Mouse (Mus musculus): Measurements from ENCODE around the gene Perp. TPM values are rescaled to one million over a fixed set of nuclear protein-coding genes. Genes with fewer than 3 reads are reported as not detected.
A peak's percentile ranks its signal among the peaks of the same experiment; 100 is the strongest.

Gene Perp
- polyA plus RNA-seq, 3 experiments from 2014 or later: 0.68 to 6.9 (median 0.69) TPM

DNA sequence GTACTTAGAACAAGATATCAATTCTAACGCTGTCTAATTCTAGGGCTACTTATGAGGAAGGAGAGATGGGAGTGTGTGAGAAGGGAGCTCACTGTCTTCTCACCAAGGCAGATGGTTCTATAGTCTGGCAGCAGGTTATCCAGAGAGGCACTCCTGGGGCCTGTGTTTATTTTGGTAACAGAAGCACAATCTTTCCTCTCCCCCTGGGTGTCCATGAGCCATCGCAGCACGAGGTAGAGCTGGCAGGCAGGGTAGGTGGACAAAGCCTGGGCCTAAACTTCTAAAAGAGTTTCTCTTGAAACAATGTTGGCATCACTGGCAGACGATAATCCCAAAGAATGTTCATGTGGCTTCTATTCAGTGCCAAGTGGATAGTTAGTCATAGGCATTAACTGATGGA, 18.5 kb downstream of the Perp start:
- ATAC-seq: no peak

DNA sequence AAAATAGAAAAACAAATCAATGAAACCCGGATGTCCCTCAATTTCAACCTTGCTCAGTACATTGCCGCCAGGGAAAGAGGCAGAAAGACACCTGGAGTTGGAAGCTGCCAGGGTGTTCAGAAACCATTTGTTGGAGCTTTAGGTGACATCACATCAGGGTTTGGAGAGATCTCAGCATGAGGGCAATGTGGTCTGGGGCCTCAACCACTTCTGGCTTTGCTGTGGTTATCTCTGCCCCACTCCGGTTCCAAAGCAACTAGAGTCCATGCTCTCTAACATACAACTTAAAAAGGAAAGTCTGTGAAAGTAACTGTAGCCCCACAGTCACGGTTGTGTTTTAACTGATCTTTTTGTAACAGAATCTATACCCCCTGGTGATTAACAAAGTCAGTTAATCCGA, 19.9 kb downstream of the Perp start:
- no peak for ATAC-seq

GRCm38 (mm10) chr10:18870990-18871389, 26.2 kb downstream of the Perp start:
- no peak for ATAC-seq

DNA sequence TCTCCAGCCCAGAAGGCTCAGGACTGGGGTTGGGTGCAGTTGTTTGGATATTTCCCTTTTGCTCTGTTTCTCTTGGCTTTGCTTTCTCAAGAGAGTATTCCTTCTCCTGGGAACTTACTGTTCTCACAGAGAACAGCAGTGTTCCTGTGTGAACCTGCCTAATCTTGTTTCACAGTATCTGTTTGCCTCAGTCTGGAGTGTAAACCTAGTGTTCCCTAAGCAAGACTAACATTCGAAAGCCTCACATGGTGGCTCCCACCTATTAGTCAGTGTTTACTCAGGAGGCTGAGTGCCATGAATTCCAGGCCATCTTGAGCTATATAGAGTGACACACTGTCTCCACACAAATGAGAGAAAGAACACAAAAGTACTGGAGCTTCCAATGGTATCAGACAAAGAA, 31.4 kb downstream of the Perp start:
- no peak for ATAC-seq

- no peak for ATAC-seq
These were observed 33.3 kb downstream of the Perp start for GRCm38 (mm10) chr10:18878111-18878510.

DNA sequence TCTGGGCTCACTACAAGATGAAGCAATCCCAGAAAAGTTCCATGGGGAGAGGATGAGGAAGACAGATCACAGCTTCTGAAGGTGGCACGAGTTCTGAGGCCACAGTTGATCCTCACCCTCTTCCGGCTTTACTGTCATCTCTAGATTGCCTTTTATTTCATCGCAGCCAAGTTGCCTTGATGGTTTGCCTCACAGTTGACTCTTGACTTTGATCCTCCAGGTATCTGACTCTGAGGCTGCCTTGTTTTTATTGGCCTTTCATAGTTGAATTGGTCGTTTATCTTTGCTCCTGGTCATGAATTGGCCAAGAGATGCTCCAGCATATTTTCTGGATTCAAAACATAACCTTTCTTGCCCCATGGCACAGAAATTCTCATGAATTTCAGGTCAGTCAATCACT, 34.3 kb downstream of the Perp start:
- ATAC-seq: no peak

DNA sequence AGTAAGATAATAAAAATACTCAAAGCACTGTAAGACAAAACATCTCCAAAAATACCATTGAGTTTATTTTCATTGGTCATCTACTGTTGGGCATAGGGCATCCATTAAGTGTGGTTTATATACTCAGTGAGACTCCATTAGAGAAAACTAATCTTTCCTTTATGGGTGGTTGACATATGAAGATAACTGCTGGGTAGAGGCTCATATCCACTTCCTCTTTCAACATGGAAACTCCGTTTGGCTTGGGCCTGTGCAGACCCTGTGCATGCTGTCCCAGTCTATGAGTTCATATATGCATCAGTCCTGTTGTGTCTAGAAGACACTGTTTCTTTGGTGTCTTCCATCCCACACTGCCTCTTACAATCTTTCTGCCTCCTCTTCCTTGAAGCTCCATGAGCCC, 34.9 kb downstream of the Perp start:
- ATAC-seq: no peak

- ATAC-seq: no peak
These were observed 37.4 kb downstream of the Perp start for GRCm38 (mm10) chr10:18882190-18882589.

- no peak for ATAC-seq
These were observed 42.3 kb downstream of the Perp start for GRCm38 (mm10) chr10:18886918-18887625.

- ATAC-seq: no peak
These were observed 43.9 kb downstream of the Perp start for GRCm38 (mm10) chr10:18888751-18889150.

DNA sequence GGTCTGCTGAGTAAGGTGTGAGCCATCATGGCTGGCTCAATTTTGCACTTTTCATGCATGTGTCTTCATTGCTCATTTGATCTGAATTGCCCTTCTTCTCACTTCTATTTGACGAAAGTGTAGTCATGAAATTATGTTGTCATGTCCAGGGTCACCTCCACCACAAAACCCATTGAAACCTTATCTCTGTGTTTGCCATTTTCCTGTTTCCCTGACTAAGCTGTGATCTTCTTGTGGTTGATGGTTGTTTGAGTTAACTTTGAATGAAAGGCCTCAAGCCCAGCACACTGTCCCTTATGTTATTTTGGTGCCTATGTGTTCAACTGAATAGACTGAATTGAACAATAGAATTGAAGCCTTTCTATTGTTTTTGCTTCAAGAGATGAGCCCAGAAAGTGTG, 44.4 kb downstream of the Perp start:
- ATAC-seq: no peak

DNA sequence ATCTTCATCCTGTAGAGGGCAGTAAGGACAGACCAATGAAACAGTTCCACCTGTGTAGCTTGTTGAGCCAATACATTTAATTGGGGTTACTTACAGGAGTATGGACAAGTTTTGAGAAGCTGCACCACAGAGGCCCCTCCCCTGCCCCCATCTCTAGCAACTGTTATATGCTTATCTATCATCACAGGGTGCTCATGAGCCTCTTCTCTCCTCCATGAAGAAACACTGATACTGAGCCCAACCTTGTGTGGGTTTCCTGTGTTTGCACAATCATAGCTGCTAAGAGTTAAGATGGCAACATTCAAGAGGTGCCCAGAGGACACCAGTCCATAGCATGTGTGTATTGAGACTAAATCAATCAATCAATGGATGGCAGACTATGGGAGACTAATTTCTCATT, 46.3 kb downstream of the Perp start:
- no peak for ATAC-seq

DNA sequence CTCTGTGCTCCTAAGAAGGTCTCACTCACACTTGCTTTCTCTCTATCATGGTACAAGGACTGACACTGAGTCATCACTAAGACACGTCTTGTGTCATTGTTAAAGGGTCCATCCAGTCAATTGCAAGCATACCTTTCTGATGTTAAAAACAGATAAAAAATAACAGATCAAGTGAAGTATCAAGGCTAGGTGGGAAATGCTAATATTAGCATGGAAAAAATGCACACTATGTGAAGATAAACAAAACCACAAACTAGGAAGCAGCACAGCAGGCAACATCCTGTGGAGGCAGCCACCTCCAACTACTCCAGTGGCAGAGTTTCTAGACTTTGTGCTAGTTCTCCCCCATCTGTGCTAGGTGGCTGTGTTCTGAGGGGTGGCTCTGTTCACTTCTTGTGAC, 47.3 kb downstream of the Perp start:
- ATAC-seq: no peak

GRCm38 (mm10) chr10:18894259-18895166, 49.7 kb downstream of the Perp start:
- ATAC-seq: no peak

DNA sequence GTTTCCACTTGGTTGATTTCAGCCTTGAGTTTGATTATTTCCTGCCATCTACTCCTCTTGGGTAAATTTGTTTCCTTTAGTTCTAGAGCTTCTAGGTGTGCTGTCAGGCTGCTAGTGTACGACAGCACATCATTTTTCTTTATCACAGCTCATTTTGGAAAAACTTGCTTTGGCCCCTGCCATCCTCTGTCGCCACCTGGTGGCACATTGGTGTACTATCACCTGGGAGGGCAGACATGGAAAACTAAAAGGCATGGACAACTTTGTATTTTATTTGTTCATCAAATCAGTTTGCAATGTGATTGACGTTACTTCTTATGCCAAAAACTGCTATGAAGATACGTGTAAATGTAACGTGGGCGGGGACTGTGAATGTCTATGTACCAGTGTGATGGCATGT, 59.3 kb downstream of the Perp start:
- peak; percentile 58 for ATAC-seq

Other genes with a start within 250 kb of the Perp start
- under 1 TPM; 0.19 to 0.58 (median 0.23) TPM for gene Arfgef3, start 101.1 kb upstream of the Perp start, polyA plus RNA-seq (2017; shearing (Covaris generic))
- not detected for gene Gm4922, start 58.2 kb upstream of the Perp start, polyA plus RNA-seq (2017; shearing (Covaris generic))
- gene Tnfaip3, start 170.6 kb downstream of the Perp start, polyA plus RNA-seq (2017; shearing (Covaris generic)): 10 to 100 TPM; 41.2 to 50.7 (median 46.5) TPM